Mouse (Mus musculus) lung, postnatal 0 days (tissue): ENCODE results near the gene Susd4.

Experiments
- CTCF ChIP-seq: IDR thresholded peaks from 2 replicates; pipeline ENCODE4 v1.5.1; 2016; ENCODE audit warnings: antibody characterized with exemption, mild to moderate bottlenecking
- EP300 ChIP-seq: IDR thresholded peaks from 2 replicates; pipeline ENCODE4 v1.6.1; 2016; ENCODE audit warnings: antibody characterized with exemption, mild to moderate bottlenecking, control low read depth

DNA sequence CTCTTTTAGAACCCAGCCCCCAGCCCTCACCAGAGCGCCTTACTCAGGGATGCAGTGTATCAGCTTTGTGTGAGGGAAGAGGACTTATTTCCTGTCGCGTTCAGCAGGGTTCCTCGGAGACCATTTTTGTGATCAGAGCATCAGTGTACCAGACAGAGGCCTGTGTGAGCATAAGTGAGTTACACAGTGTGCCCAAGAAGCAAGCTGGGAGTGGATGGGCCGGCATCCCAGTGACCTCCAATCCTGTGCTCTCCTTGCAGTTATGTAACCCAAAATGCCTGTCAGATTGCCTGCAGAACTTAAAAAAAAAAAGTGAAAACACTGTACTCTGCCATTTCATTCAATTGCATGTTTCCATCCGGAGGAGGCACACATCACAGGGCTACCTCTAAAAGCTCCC lies 76.4 kb downstream of the Susd4 start:
- TF ChIP-seq CTCF (no peak), EP300 (no peak)
